Mouse (Mus musculus): ENCODE results near the gene Tmem11.
A peak's percentile ranks its signal among the peaks of the same experiment; 100 is the strongest.

Tmem11 gene

GRCm38 (mm10) chr11:60878675-60879294 is at the start of gene Tmem11:
Gene Tmem11 (minus strand): TSS chr11:60879272.
- peak; percentile 97 for DNase-seq (ENCODE audit: low read depth)

GRCm38 (mm10) chr11:60927264-60927663 is 48.2 kb upstream of the Tmem11 start:
- peak; percentile 97 for DNase-seq (ENCODE audit: low read depth)

- no peak for DNase-seq (ENCODE audit: low read depth)
These were observed 45.9 kb upstream of the Tmem11 start for GRCm38 (mm10) chr11:60924981-60925380.

GRCm38 (mm10) chr11:60924498-60924897 is 45.4 kb upstream of the Tmem11 start:
- DNase-seq (ENCODE audit: low read depth), result no peak

GRCm38 (mm10) chr11:60922964-60923363 is 43.9 kb upstream of the Tmem11 start:
- DNase-seq (ENCODE audit: low read depth), result no peak

- no peak for DNase-seq (ENCODE audit: low read depth)
These were observed 43.1 kb upstream of the Tmem11 start for GRCm38 (mm10) chr11:60922195-60922594.

GRCm38 (mm10) chr11:60920021-60920420 is 40.9 kb upstream of the Tmem11 start:
- no peak for DNase-seq (ENCODE audit: low read depth)

GRCm38 (mm10) chr11:60915201-60915600 is 36.1 kb upstream of the Tmem11 start:
- no peak for DNase-seq (ENCODE audit: low read depth)

GRCm38 (mm10) chr11:60914491-60914890 is 35.4 kb upstream of the Tmem11 start, which contains the start of gene Natd1:
Gene Natd1 (minus strand): TSS chr11:60914750.
- DNase-seq (ENCODE audit: low read depth), result peak; percentile 23

GRCm38 (mm10) chr11:60913301-60914196 is 34.5 kb upstream of the Tmem11 start:
- DNase-seq (ENCODE audit: low read depth), result peak; percentile 93

- peak; percentile 46 for DNase-seq (ENCODE audit: low read depth)
These were observed 33.5 kb upstream of the Tmem11 start for GRCm38 (mm10) chr11:60912525-60912973.

- no peak for DNase-seq (ENCODE audit: low read depth)
These were observed 30.6 kb upstream of the Tmem11 start for GRCm38 (mm10) chr11:60909626-60910025.

- no peak for DNase-seq (ENCODE audit: low read depth)
These were observed 29.0 kb upstream of the Tmem11 start for GRCm38 (mm10) chr11:60908073-60908472.

- no peak for DNase-seq (ENCODE audit: low read depth)
These were observed 27.4 kb upstream of the Tmem11 start for GRCm38 (mm10) chr11:60906449-60906848.

- no peak for DNase-seq (ENCODE audit: low read depth)
These were observed 26.5 kb upstream of the Tmem11 start for GRCm38 (mm10) chr11:60905407-60906120.

GRCm38 (mm10) chr11:60903661-60904061 is 24.6 kb upstream of the Tmem11 start:
- no peak for DNase-seq (ENCODE audit: low read depth)

GRCm38 (mm10) chr11:60902486-60902885 is 23.4 kb upstream of the Tmem11 start:
- DNase-seq (ENCODE audit: low read depth), result no peak

- DNase-seq (ENCODE audit: low read depth), result no peak
These were observed 22.9 kb upstream of the Tmem11 start for GRCm38 (mm10) chr11:60902001-60902400.

- DNase-seq (ENCODE audit: low read depth), result no peak
These were observed 16.8 kb upstream of the Tmem11 start for GRCm38 (mm10) chr11:60895915-60896314.

GRCm38 (mm10) chr11:60890744-60891143 is 11.7 kb upstream of the Tmem11 start:
- no peak for DNase-seq (ENCODE audit: low read depth)

GRCm38 (mm10) chr11:60890286-60890685 is 11.2 kb upstream of the Tmem11 start:
- no peak for DNase-seq (ENCODE audit: low read depth)

GRCm38 (mm10) chr11:60889861-60890260 is 10.8 kb upstream of the Tmem11 start:
- no peak for DNase-seq (ENCODE audit: low read depth)

Data from induced T-regulatory cell, adult 2 months (primary cell).